Mouse (Mus musculus): Measurements from ENCODE around the gene Itsn1.
A peak's percentile ranks its signal among the peaks of the same experiment; 100 is the strongest.

- no peak for TF ChIP-seq POLR2A (IDR thresholded peaks at IDR 0.05; ENCODE audit: control insufficient read depth, extremely low read depth, insufficient read depth, low read length, poor library complexity)
- peak; percentile 73; the same call in 1 of the 2 replicates for TF ChIP-seq CTCF (IDR thresholded peaks at IDR 0.05; ENCODE audit: borderline replicate concordance, control insufficient read depth, extremely low read depth, insufficient read depth, low read length, poor library complexity)
Observed at GRCm38 (mm10) chr16:91694455-91695084, 34.5 kb upstream of the Itsn1 start.
